In genomic region chr4:123792666-123793065, GRCm38 (mm10) we compare ENCODE assay signal across 30 mouse cellular contexts. TPM values are rescaled to one million over a fixed set of nuclear protein-coding genes. Genes with fewer than 3 reads are reported as not detected.
DNase-seq lines count a peak whose midpoint lies in the region; ATAC-seq and TF ChIP-seq lines count a peak whose summit lies in the region.
"Had no signal": no experiment of that assay in that cellular context is flagged by ENCODE, and none has a peak within 500 bp of the region (broad histone marks: within the 10 kb centered on the region; RNA-seq: fewer than 3 reads in every experiment).

No protein-coding gene starts in this region.

- H3K9me3 ChIP-seq in forebrain, postnatal 0 days (ENCODE audit: low read length), result no peaks in the 10 kb centered on the region
- H3K9me3 ChIP-seq: hindbrain, embryonic 10.5 days; hindbrain, embryonic 15.5 days; limb, embryonic 13.5 days; lung, embryonic 15.5 days; midbrain, embryonic 12.5 days; neural tube, embryonic 12.5 days had no signal

- H3K4me3 ChIP-seq in forebrain, postnatal 0 days (ENCODE audit: low read depth, low read length), result no peak overlapping the region
- H3K4me3 ChIP-seq: erythroblast, embryonic 14.5 days; hindbrain, embryonic 10.5 days; hindbrain, embryonic 15.5 days; limb, embryonic 13.5 days; lung, embryonic 15.5 days; megakaryocyte, embryonic 14.5 days; midbrain, embryonic 12.5 days; myocyte; neural tube, embryonic 12.5 days had no signal

- TF ChIP-seq CTCF in forebrain, postnatal 0 days (IDR thresholded peaks at IDR 0.05; ENCODE audit: low read depth), result no peak

- WGBS in forebrain, postnatal 0 days, result 95% methylated on average over 2 of the region's 2 CpGs

- H3K4me1 ChIP-seq in forebrain, postnatal 0 days (ENCODE audit: insufficient read depth), result no peaks in the 10 kb centered on the region

- H3K27ac ChIP-seq in forebrain, postnatal 0 days (ENCODE audit: low read depth, low read length), result no peak overlapping the region
- H3K27ac ChIP-seq: hindbrain, embryonic 10.5 days; hindbrain, embryonic 15.5 days; limb, embryonic 13.5 days; lung, embryonic 15.5 days; midbrain, embryonic 12.5 days; neural tube, embryonic 12.5 days had no signal

- H3K4me2 ChIP-seq in forebrain, postnatal 0 days (ENCODE audit: low read depth), result no peak overlapping the region
- H3K4me2 ChIP-seq: hindbrain, embryonic 15.5 days; limb, embryonic 13.5 days; liver, embryonic 11.5 days; lung, embryonic 15.5 days; midbrain, embryonic 12.5 days; neural tube, embryonic 12.5 days had no signal

- DNase-seq in frontal cortex, adult 2 months (ENCODE audit: extremely low spot score in 1 of 2, low spot score in 1 of 2), result no peak
- peak; percentile 30 for DNase-seq in kidney, postnatal 14 days
- no peak for DNase-seq in kidney, adult 11 months
- DNase-seq in right cerebral cortex, adult 18-20 months, result peak; percentile 33
- DNase-seq in right cerebral cortex, postnatal 14 days, result no peak
- no peak for DNase-seq in forebrain, postnatal 0 days
- DNase-seq: cerebellum, adult 18-20 months; cerebellum, postnatal 10 days; gastrocnemius, postnatal 14 days; heart, postnatal 14 days; layer of hippocampus, postnatal 36 days; lung, postnatal 4 days; spleen, adult 18-20 months; thymus, postnatal 14 days had no signal

- no peaks in the 10 kb centered on the region for H3K27me3 ChIP-seq in forebrain, postnatal 0 days (ENCODE audit: insufficient read depth, low read length)
- H3K27me3 ChIP-seq: hindbrain, embryonic 15.5 days; limb, embryonic 13.5 days; lung, embryonic 15.5 days; midbrain, embryonic 12.5 days; neural tube, embryonic 12.5 days had no signal

- H3K36me3 ChIP-seq in forebrain, postnatal 0 days (ENCODE audit: insufficient read depth), result no peaks in the 10 kb centered on the region
- H3K36me3 ChIP-seq: hindbrain, embryonic 10.5 days; hindbrain, embryonic 15.5 days; limb, embryonic 13.5 days; lung, embryonic 15.5 days; midbrain, embryonic 12.5 days; neural tube, embryonic 12.5 days had no signal

- peak; percentile 48 for ATAC-seq in frontal cortex, adult (ENCODE audit: low TSS enrichment)
- no peak for ATAC-seq in forebrain, postnatal 0 days
- ATAC-seq: CD4-positive, CD25-positive, alpha-beta regulatory T cell, adult 4 months; forebrain, embryonic 16.5 days; inflammation-experienced regulatory T-cells, adult 6 months had no signal

- no peak overlapping the region for H3K9ac ChIP-seq in forebrain, postnatal 0 days
- H3K9ac ChIP-seq: hindbrain, embryonic 15.5 days; limb, embryonic 13.5 days; lung, embryonic 15.5 days; midbrain, embryonic 12.5 days; neural tube, embryonic 12.5 days had no signal

RNA-seq across cellular contexts. Expression of gene Rhbdl2, which starts 5.0 kb away (rescaled TPM):
- 1.2 and 1.8 TPM in 2 replicates for polyA plus RNA-seq in frontal cortex, adult 2 months (2012; rRNA removed)
- total RNA-seq in forebrain, postnatal 0 days (2014; rRNA removed), result 0.48 and 0.54 TPM in 2 replicates
- polyA plus RNA-seq in forebrain, postnatal 0 days (2015; fragmentation: Nextera tagmentation; extraction: Ambion mirVana), result 0.73 and 0.86 TPM in 2 replicates
- total RNA-seq: common myeloid progenitor, adult 5-6 weeks; granulocyte monocyte progenitor cell, adult 5-6 weeks had no signal
- polyA plus RNA-seq: erythroblast, embryonic 14.5 days; liver, embryonic 11.5 days had no signal

RNA-seq across cellular contexts. Expression of gene Akirin1, which starts 42.5 kb away (rescaled TPM):
- 50.9 and 52.4 TPM in 2 replicates for polyA plus RNA-seq in frontal cortex, adult 2 months (2012; rRNA removed)
- total RNA-seq in forebrain, postnatal 0 days (2014; rRNA removed), result 60.7 and 64.1 TPM in 2 replicates
- polyA plus RNA-seq in forebrain, postnatal 0 days (2015; fragmentation: Nextera tagmentation; extraction: Ambion mirVana), result 65.9 and 69.0 TPM in 2 replicates

Comparison
In these comparisons a context has a peak if more than half of its experiments do, and no peak if none do; other contexts are left out.
1. DNase-seq: peak in kidney, postnatal 14 days (single experiment) and right cerebral cortex, adult 18-20 months (single experiment); none in frontal cortex, adult 2 months (0 of 2), kidney, adult 11 months (single experiment), right cerebral cortex, postnatal 14 days (single experiment) and forebrain, postnatal 0 days (single experiment).